Mouse (Mus musculus): ENCODE measurements at regions not wholly inside any gene's neighbourhood (a gene's known extent, or its start where the extent isn't known, plus 50 kb on each side); places are given as distances from the start of the nearest gene placed in this dataset.

- H3K27me3 ChIP-seq (ENCODE audit: control insufficient read depth, insufficient read depth, low read length): no peaks in the 10 kb centered on the region
- H3K4me3 ChIP-seq (ENCODE audit: control insufficient read depth in 1 of 2, insufficient read depth in 1 of 2, low read depth in 1 of 2, low read length in 2 of 2): peak overlapping the region; percentile 12; a peak in 3 of 4 replicates
- peak; percentile 61; the same call in 1 of the 2 replicates for ATAC-seq (ENCODE audit: insufficient number of reproducible peaks, insufficient read depth, low FRiP score, low read depth)
- no peaks in the 10 kb centered on the region for H3K36me3 ChIP-seq (ENCODE audit: control insufficient read depth, insufficient read depth, low read length)
- peak overlapping the region; percentile 69 to 82 for H3K27ac ChIP-seq (replicated peaks in 1 of 2; ENCODE audit: control insufficient read depth in 1 of 2, insufficient read depth in 1 of 2, low read depth in 2 of 2, low read length in 2 of 2)
- H3K9ac ChIP-seq (ENCODE audit: low read length): peak overlapping the region; percentile 44; the same call in 1 of the 2 replicates
- no peaks in the 10 kb centered on the region for H3K9me3 ChIP-seq (ENCODE audit: control insufficient read depth, low read length)
- peaks cover 20 to 27% of the 10 kb centered on the region in 2 experiments for H3K4me1 ChIP-seq (ENCODE audit: control insufficient read depth in 2 of 2, insufficient read depth in 2 of 2, low read length in 2 of 2)
- 8% methylated on average over 6 of the region's 6 CpGs for WGBS
- H3K4me2 ChIP-seq (ENCODE audit: low read length): peak overlapping the region; percentile 60
Observed at GRCm38 (mm10) chr8:127720593-127721290, 637.7 kb upstream of the Nrp1 start.

GRCm38 (mm10) chr8:127721624-127722023 lies 636.8 kb upstream of the Nrp1 start:
- 60% methylated on average over 1 of the region's 1 CpGs for WGBS
- no peak for ATAC-seq (ENCODE audit: insufficient number of reproducible peaks, insufficient read depth, low FRiP score, low read depth)
- Histone ChIP-seq H3K4me1 (ENCODE audit: control insufficient read depth in 2 of 2, insufficient read depth in 2 of 2, low read length in 2 of 2) (peaks cover 20 to 27% of the 10 kb centered on the region in 2 experiments), H3K4me3 (ENCODE audit: control insufficient read depth in 1 of 2, insufficient read depth in 1 of 2, low read depth in 1 of 2, low read length in 2 of 2) (no peak overlapping the region), H3K9me3 (ENCODE audit: control insufficient read depth, low read length) (no peaks in the 10 kb centered on the region), H3K4me2 (ENCODE audit: low read length) (no peak overlapping the region), H3K27me3 (ENCODE audit: control insufficient read depth, insufficient read depth, low read length) (no peaks in the 10 kb centered on the region), H3K36me3 (ENCODE audit: control insufficient read depth, insufficient read depth, low read length) (no peaks in the 10 kb centered on the region), H3K27ac (replicated peaks in 1 of 2; ENCODE audit: control insufficient read depth in 1 of 2, insufficient read depth in 1 of 2, low read depth in 2 of 2, low read length in 2 of 2) (peak overlapping the region; percentile 1 to 37; a peak in 3 of 4 replicates), H3K9ac (ENCODE audit: low read length) (no peak overlapping the region)

GRCm38 (mm10) chr8:127734059-127734458 lies 624.3 kb upstream of the Nrp1 start:
- H3K4me3 ChIP-seq (ENCODE audit: control insufficient read depth in 1 of 2, insufficient read depth in 1 of 2, low read depth in 1 of 2, low read length in 2 of 2): no peak overlapping the region
- H3K9me3 ChIP-seq (ENCODE audit: control insufficient read depth, low read length): no peaks in the 10 kb centered on the region
- no peak overlapping the region for H3K27ac ChIP-seq (replicated peaks in 1 of 2; ENCODE audit: control insufficient read depth in 1 of 2, insufficient read depth in 1 of 2, low read depth in 2 of 2, low read length in 2 of 2)
- 90% methylated on average over 3 of the region's 3 CpGs for WGBS
- no peak overlapping the region for H3K9ac ChIP-seq (ENCODE audit: low read length)
- H3K4me1 ChIP-seq (ENCODE audit: control insufficient read depth in 2 of 2, insufficient read depth in 2 of 2, low read length in 2 of 2): peaks cover 3 to 5% of the 10 kb centered on the region in 2 experiments; a peak in 3 of 4 replicates
- no peak overlapping the region for H3K4me2 ChIP-seq (ENCODE audit: low read length)
- H3K27me3 ChIP-seq (ENCODE audit: control insufficient read depth, insufficient read depth, low read length): no peaks in the 10 kb centered on the region
- no peak for ATAC-seq (ENCODE audit: insufficient number of reproducible peaks, insufficient read depth, low FRiP score, low read depth)
- H3K36me3 ChIP-seq (ENCODE audit: control insufficient read depth, insufficient read depth, low read length): no peaks in the 10 kb centered on the region

GRCm38 (mm10) chr8:127742236-127742635 lies 616.2 kb upstream of the Nrp1 start:
- H3K9me3 ChIP-seq (ENCODE audit: control insufficient read depth, low read length): no peaks in the 10 kb centered on the region
- ATAC-seq (ENCODE audit: insufficient number of reproducible peaks, insufficient read depth, low FRiP score, low read depth): no peak
- H3K36me3 ChIP-seq (ENCODE audit: control insufficient read depth, insufficient read depth, low read length): no peaks in the 10 kb centered on the region
- 83% methylated on average over 6 of the region's 6 CpGs for WGBS
- no peak overlapping the region for H3K4me3 ChIP-seq (ENCODE audit: control insufficient read depth in 1 of 2, insufficient read depth in 1 of 2, low read depth in 1 of 2, low read length in 2 of 2)
- H3K27me3 ChIP-seq (ENCODE audit: control insufficient read depth, insufficient read depth, low read length): no peaks in the 10 kb centered on the region
- H3K4me2 ChIP-seq (ENCODE audit: low read length): no peak overlapping the region
- H3K4me1 ChIP-seq (ENCODE audit: control insufficient read depth in 2 of 2, insufficient read depth in 2 of 2, low read length in 2 of 2): no peaks in the 10 kb centered on the region
- H3K9ac ChIP-seq (ENCODE audit: low read length): no peak overlapping the region
- H3K27ac ChIP-seq (replicated peaks in 1 of 2; ENCODE audit: control insufficient read depth in 1 of 2, insufficient read depth in 1 of 2, low read depth in 2 of 2, low read length in 2 of 2): no peak overlapping the region

GRCm38 (mm10) chr8:127745221-127745620 lies 613.2 kb upstream of the Nrp1 start:
- Histone ChIP-seq H3K4me3 (ENCODE audit: control insufficient read depth in 1 of 2, insufficient read depth in 1 of 2, low read depth in 1 of 2, low read length in 2 of 2) (no peak overlapping the region), H3K4me2 (ENCODE audit: low read length) (no peak overlapping the region), H3K36me3 (ENCODE audit: control insufficient read depth, insufficient read depth, low read length) (no peaks in the 10 kb centered on the region), H3K27me3 (ENCODE audit: control insufficient read depth, insufficient read depth, low read length) (no peaks in the 10 kb centered on the region), H3K4me1 (ENCODE audit: control insufficient read depth in 2 of 2, insufficient read depth in 2 of 2, low read length in 2 of 2) (no peaks in the 10 kb centered on the region), H3K9ac (ENCODE audit: low read length) (no peak overlapping the region), H3K27ac (replicated peaks in 1 of 2; ENCODE audit: control insufficient read depth in 1 of 2, insufficient read depth in 1 of 2, low read depth in 2 of 2, low read length in 2 of 2) (no peak overlapping the region), H3K9me3 (ENCODE audit: control insufficient read depth, low read length) (no peaks in the 10 kb centered on the region)
- 87% methylated on average over 4 of the region's 4 CpGs for WGBS
- ATAC-seq (ENCODE audit: insufficient number of reproducible peaks, insufficient read depth, low FRiP score, low read depth): no peak

GRCm38 (mm10) chr8:127746456-127746855 lies 611.9 kb upstream of the Nrp1 start:
- Histone ChIP-seq H3K4me2 (ENCODE audit: low read length) (no peak overlapping the region), H3K9me3 (ENCODE audit: control insufficient read depth, low read length) (no peaks in the 10 kb centered on the region), H3K36me3 (ENCODE audit: control insufficient read depth, insufficient read depth, low read length) (no peaks in the 10 kb centered on the region), H3K27me3 (ENCODE audit: control insufficient read depth, insufficient read depth, low read length) (no peaks in the 10 kb centered on the region), H3K27ac (replicated peaks in 1 of 2; ENCODE audit: control insufficient read depth in 1 of 2, insufficient read depth in 1 of 2, low read depth in 2 of 2, low read length in 2 of 2) (no peak overlapping the region), H3K4me3 (ENCODE audit: control insufficient read depth in 1 of 2, insufficient read depth in 1 of 2, low read depth in 1 of 2, low read length in 2 of 2) (no peak overlapping the region), H3K9ac (ENCODE audit: low read length) (no peak overlapping the region), H3K4me1 (ENCODE audit: control insufficient read depth in 2 of 2, insufficient read depth in 2 of 2, low read length in 2 of 2) (no peaks in the 10 kb centered on the region)
- WGBS: 71% methylated on average over 8 of the region's 8 CpGs
- ATAC-seq (ENCODE audit: insufficient number of reproducible peaks, insufficient read depth, low FRiP score, low read depth): no peak

GRCm38 (mm10) chr8:127752871-127753270 lies 605.5 kb upstream of the Nrp1 start:
- ATAC-seq (ENCODE audit: insufficient number of reproducible peaks, insufficient read depth, low FRiP score, low read depth): no peak
- no peak overlapping the region for H3K9ac ChIP-seq (ENCODE audit: low read length)
- H3K4me1 ChIP-seq (ENCODE audit: control insufficient read depth in 2 of 2, insufficient read depth in 2 of 2, low read length in 2 of 2): peaks cover 0 to under 1% of the 10 kb centered on the region in 2 experiments; a peak in 1 of 4 replicates
- no peaks in the 10 kb centered on the region for H3K9me3 ChIP-seq (ENCODE audit: control insufficient read depth, low read length)
- WGBS: 74% methylated on average over 5 of the region's 5 CpGs
- no peak overlapping the region for H3K27ac ChIP-seq (replicated peaks in 1 of 2; ENCODE audit: control insufficient read depth in 1 of 2, insufficient read depth in 1 of 2, low read depth in 2 of 2, low read length in 2 of 2)
- H3K4me3 ChIP-seq (ENCODE audit: control insufficient read depth in 1 of 2, insufficient read depth in 1 of 2, low read depth in 1 of 2, low read length in 2 of 2): no peak overlapping the region
- H3K4me2 ChIP-seq (ENCODE audit: low read length): no peak overlapping the region
- no peaks in the 10 kb centered on the region for H3K27me3 ChIP-seq (ENCODE audit: control insufficient read depth, insufficient read depth, low read length)
- H3K36me3 ChIP-seq (ENCODE audit: control insufficient read depth, insufficient read depth, low read length): no peaks in the 10 kb centered on the region
